Mouse (Mus musculus) neutrophil, adult 5-6 weeks (primary cell): ENCODE measurements at regions not wholly inside any gene's neighbourhood (a gene's known extent, or its start where the extent isn't known, plus 50 kb on each side); places are given as distances from the start of the nearest gene placed in this dataset.
"Not testable (repeated sequence)": the region's sequence is repeated elsewhere in the genome, so short reads cannot be mapped to it uniquely, and the experiment has no call there.

Experiments used
- ATAC-seq: fragments of 151-379, 151-347 bp; 2 replicates; pipeline ENCODE4 v1.8.0; 2017; ENCODE audit warnings: mild to moderate bottlenecking, moderate TSS enrichment; ENCODE audit not compliant: insufficient number of reproducible peaks, poor library complexity, low FRiP score, severe bottlenecking; ENCODE audit errors: extremely low read depth

- no peak for ATAC-seq
Observed at GRCm38 (mm10) chr12:113241373-113242193, 55.9 kb downstream of the Tmem121 start.

- ATAC-seq = no peak
Observed at GRCm38 (mm10) chr12:113242194-113242510, 56.4 kb downstream of the Tmem121 start.

GRCm38 (mm10) chr12:113244685-113245084 is 59.0 kb downstream of the Tmem121 start:
- peak; percentile 63 for ATAC-seq

GRCm38 (mm10) chr12:113253446-113254424 is 68.0 kb downstream of the Tmem121 start:
- not testable (repeated sequence) for ATAC-seq

- no peak for ATAC-seq
Observed at GRCm38 (mm10) chr12:113255331-113255730, 69.6 kb downstream of the Tmem121 start.

- ATAC-seq = no peak
Observed at GRCm38 (mm10) chr12:113256628-113257027, 70.9 kb downstream of the Tmem121 start.

- ATAC-seq = peak; percentile 43
Observed at GRCm38 (mm10) chr12:113257243-113257642, 71.5 kb downstream of the Tmem121 start.

- ATAC-seq = no peak
Observed at GRCm38 (mm10) chr12:113259476-113259875, 73.7 kb downstream of the Tmem121 start.

GRCm38 (mm10) chr12:113260304-113260703 is 74.6 kb downstream of the Tmem121 start:
- ATAC-seq = no peak

- ATAC-seq = no peak
Observed at GRCm38 (mm10) chr12:113275934-113276333, 90.2 kb downstream of the Tmem121 start.

- ATAC-seq = no peak
Observed at GRCm38 (mm10) chr12:113276355-113276942, 90.7 kb downstream of the Tmem121 start.

- ATAC-seq = no peak
Observed at GRCm38 (mm10) chr12:113277741-113278140, 92.0 kb downstream of the Tmem121 start.

- ATAC-seq = no peak
Observed at GRCm38 (mm10) chr12:113292029-113292809, 106.5 kb downstream of the Tmem121 start.

- no peak for ATAC-seq
Observed at GRCm38 (mm10) chr12:113295924-113296323, 110.2 kb downstream of the Tmem121 start.

GRCm38 (mm10) chr12:113305973-113306372 is 120.2 kb downstream of the Tmem121 start:
- no peak for ATAC-seq

GRCm38 (mm10) chr12:113313319-113313718 is 127.6 kb downstream of the Tmem121 start:
- no peak for ATAC-seq

GRCm38 (mm10) chr12:113314624-113315023 is 128.9 kb downstream of the Tmem121 start:
- ATAC-seq = peak; percentile 57

GRCm38 (mm10) chr12:113321086-113321485 is 135.4 kb downstream of the Tmem121 start:
- peak; percentile 60 for ATAC-seq

- no peak for ATAC-seq
Observed at GRCm38 (mm10) chr12:113322173-113322572, 136.4 kb downstream of the Tmem121 start.
